Mouse (Mus musculus) heart, adult 18-20 months (tissue): ENCODE measurements around the gene Nmnat2. TPM values are rescaled to one million over a fixed set of nuclear protein-coding genes. Genes with fewer than 3 reads are reported as not detected.

ENCODE experiments used
- DNase-seq, 2 experiments: peaks; one replicate each; pipeline ENCODE4 v3.0.0; 2021 to 2022; ENCODE audit warnings: mixed read lengths in 1 of 2
- total RNA-seq, 2 experiments: library from RNA; stranded (reverse); gene quantifications; 2 replicates each; pipeline ENCODE4 v1.2.3; 2021

Gene Nmnat2
- total RNA-seq, 2 experiments from 2014 or later: 0.27 to 0.51 TPM

DNA sequence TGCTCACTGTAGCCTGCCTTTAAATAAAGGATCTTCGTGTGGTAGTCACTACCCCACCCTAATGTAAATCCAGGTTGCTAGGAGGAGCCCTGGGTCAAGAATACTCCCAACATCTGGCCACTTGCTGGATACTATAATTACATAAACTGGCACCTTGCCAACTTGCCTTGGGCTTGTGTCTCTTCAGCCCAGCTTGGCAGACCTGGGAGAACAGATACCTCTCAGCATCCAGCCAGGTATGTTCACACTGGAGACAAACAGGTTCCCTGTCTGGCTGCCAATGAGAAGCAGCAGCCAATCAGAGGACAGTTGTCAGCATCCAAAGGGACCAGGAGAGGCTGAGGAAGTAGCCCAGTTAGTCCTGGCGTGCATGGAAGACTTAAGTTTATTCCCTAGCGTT is 64.8 kb downstream of the Nmnat2 start:
- no peak for DNase-seq

DNA sequence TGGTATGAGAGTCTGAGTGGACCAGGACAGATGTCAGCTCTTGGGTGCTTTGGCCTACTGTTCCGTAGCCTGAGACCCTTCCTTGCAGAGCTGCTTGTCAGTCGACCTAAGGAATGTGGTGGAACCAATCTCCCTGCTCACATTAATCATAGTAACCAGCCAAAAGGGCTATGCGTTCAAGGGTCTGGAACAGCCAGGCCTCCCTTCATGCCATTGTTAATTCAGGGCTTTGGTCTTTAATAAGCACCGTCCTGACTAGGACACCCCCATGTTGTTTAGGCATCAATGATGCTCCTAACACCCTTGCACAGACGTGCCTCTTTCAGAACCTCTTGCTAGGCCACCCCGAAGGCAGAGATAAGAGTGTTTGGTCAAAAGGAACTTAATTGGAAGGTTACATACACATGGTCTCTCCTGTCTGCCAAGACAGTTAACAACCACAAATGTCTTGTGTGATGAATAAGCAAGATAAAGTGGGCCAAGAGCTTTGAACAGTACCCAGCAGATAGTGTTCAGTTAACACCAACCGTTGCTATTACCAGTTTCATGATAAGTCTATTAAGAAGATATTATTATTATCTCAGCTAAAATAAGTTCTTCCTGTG is 66.3 kb downstream of the Nmnat2 start:
- no peak for DNase-seq

- DNase-seq: no peak
These were observed 68.2 kb downstream of the Nmnat2 start for GRCm38 (mm10) chr1:153023018-153023417.

GRCm38 (mm10) chr1:153023875-153024274 is 69.1 kb downstream of the Nmnat2 start:
- no peak for DNase-seq

DNA sequence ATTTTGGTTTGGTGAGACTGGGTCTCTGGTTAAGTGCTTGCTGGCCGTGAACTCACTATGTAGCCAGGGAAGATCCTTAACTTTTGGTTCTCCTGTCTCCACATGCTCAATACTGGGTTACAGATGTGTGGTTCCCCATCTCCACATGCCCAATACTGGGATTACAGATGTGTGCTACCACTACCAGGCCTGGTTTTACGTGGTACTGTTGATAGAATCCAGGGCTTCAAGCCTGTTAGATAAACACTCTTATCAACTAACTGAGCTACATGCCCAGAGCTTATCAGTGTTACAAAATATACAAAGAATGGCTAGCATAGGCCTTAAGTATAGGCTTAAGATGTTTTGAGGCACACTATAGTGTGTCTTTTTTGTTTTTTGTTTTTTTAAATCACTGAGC is 69.7 kb downstream of the Nmnat2 start:
- no peak for DNase-seq

DNA sequence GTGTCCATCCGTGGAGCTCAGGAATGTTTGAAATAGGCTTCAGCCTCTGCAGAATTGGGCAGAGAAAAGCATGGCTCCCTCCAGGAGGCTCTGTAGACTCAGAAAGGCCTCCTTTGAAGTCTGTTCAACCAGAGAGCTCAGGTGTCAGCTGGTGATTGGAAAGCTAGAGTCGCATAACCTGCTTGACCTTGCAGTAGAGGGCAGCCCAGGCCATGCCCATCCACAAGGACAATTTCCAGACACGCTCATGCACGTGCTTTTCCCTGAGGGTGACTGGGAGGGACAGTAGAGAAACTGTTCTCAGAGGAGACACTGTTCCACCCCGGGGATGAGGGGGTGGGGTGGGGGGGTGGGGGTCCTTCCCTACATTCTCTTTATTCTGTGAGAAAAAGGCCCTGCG is 76.6 kb downstream of the Nmnat2 start:
- no peak for DNase-seq

- no peak for DNase-seq
These were observed 77.2 kb downstream of the Nmnat2 start for GRCm38 (mm10) chr1:153031954-153032353.

GRCm38 (mm10) chr1:153033145-153033908 is 78.5 kb downstream of the Nmnat2 start:
- no peak for DNase-seq

DNA sequence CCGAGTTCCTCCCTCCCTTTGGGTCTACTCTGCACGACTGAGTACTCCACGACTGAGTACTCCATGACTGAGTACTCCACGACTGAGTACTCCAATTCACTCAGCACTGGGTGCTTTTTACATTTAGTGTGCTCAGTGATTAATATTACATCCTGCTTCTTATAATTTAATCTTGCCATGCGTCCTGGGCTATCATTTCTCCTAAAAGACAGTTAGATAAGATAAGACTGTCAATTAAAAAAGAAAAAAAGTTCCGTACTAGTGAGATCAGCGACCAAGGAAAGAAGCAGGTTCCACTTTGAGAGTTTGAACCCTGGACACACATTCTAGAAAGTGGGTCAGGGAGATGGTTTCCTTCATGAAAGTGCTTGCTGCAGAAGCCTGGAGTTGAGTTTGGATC is 79.3 kb downstream of the Nmnat2 start:
- DNase-seq: no peak

GRCm38 (mm10) chr1:153035328-153035944 is 80.6 kb downstream of the Nmnat2 start:
- DNase-seq: peak in 1 of 2 experiments; percentile 72

DNA sequence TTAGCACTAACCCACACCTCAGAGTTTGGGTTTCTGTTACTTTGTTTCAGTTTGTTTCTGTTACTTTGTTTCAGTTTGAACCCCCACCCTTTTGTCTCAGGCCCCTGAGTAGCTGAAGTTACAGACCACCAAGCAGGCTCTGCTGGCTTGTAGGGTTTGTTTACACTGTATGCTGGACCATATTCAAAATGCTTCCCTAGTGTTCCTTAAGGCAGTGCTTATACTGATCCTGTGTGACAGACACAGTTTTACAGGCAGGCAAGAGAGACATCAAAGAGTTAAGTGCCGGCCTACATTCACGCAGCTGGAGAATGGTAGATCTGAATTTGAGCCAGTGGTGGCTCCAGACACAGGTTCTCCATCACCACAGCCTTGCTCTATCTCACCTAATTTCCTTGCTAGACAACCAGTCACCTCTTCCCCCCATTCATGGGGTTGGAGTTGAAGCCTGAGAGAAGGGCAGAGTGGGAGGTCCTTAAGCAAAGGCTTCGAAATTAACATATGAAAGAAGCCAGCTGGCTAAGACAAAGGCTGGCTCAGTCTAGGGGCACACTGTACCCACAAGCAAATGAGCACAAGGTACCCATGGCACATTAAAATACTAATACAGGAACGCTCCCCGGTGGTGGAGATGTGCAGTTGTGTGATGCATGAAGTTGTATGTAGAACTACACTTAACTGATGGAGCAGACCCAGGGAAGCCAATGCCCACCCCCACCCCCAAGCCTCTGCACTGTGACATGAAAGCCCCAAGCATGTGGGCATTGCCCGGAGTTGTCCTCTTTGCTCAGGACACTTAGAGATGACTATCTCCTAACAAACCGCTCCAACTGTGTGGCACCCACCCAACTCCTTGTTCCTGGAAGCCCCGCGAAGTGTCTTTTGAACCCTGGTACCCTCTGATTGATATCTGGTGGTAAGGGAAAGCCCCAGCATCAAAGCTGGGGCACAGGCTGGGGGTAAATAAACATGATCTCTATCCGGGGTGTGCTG is 82.9 kb downstream of the Nmnat2 start:
- DNase-seq: no peak

DNA sequence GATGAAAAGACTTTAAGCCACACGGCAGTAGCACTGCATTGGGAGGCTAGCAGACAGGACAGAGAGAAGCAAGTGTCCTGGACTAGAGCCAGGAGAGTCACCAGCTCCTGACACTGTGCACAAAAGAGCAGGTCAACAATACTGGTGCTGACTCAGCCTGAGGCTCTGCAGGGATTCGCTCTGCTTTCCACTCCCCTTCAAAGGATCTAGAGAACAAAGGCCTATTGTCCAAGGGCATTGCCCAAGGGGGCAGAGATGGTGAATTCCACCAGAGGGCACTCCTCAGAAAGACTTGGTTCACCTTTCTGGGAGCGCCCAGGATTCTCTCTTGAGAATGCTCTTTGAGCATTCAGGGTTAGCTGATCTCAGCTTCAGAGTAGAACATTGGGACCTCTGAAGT is 85.3 kb downstream of the Nmnat2 start:
- peak in 1 of 2 experiments; percentile 30 for DNase-seq

- DNase-seq: no peak
These were observed 86.3 kb downstream of the Nmnat2 start for GRCm38 (mm10) chr1:153041046-153041445.

- no peak for DNase-seq
These were observed 87.5 kb downstream of the Nmnat2 start for GRCm38 (mm10) chr1:153042318-153042717.

GRCm38 (mm10) chr1:153043332-153043731 is 88.5 kb downstream of the Nmnat2 start:
- no peak for DNase-seq

- no peak for DNase-seq
These were observed 90.6 kb downstream of the Nmnat2 start for GRCm38 (mm10) chr1:153045368-153045767.

- DNase-seq: peak; percentile 82 to 90
These were observed 93.5 kb downstream of the Nmnat2 start for GRCm38 (mm10) chr1:153048147-153048878.

DNA sequence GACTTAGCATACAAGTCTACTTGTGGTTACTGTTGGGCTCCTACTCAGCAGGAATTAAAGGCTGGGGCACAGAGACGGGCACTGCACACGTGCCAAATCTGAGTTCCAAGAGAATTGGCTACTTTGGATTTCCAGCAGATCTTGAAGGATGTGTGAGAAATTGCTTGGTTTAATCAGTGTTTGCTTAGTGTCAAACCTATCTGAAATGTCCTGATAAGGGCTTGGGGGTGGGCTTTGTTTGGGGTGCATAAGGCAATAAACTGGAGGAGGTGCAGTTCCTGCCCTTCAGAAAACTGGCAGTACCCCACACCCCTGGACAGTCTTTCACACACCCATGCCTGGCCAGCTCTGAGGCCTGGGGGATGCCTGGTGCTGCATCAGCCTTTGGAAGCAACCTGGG is 94.7 kb downstream of the Nmnat2 start:
- DNase-seq: no peak

DNA sequence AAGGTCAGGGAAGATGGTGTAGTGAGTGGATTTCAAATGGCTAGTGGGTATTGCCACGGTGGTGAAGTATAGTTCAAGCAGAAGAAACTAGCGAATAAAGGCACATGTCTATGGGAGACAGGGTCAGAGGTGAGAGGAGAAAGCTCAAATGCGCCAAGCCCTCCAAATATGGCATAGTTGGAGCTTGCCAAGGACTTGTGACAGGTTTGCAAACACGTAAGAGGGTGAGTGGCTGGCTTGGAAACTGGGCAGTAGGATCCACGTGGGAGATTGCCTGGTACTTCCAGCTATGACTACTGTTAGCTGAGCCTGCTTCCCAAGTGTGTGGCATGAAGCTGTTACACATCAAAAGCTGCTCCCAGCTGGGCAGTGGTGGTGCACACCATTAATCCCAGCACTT is 96.7 kb downstream of the Nmnat2 start:
- no peak for DNase-seq

DNA sequence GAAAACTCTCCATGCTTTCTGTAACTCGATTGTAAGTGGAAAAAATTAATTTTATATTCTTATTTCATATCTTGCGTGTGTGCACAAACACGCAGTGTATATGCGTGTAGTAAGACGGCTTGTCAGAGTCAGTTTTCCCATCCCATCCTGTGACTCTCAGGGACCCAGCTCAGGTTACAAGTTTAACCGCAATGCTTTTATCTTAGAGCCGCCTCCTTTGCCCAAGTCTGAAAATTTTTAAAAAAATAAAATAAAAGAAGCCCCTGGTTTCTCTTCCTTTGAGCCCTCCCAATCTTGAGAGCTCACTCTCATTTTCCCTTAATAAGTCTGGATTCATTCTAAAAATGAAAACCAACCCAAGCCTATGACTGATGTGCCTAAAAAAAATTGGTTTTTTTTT is 98.8 kb downstream of the Nmnat2 start:
- DNase-seq: no peak

DNA sequence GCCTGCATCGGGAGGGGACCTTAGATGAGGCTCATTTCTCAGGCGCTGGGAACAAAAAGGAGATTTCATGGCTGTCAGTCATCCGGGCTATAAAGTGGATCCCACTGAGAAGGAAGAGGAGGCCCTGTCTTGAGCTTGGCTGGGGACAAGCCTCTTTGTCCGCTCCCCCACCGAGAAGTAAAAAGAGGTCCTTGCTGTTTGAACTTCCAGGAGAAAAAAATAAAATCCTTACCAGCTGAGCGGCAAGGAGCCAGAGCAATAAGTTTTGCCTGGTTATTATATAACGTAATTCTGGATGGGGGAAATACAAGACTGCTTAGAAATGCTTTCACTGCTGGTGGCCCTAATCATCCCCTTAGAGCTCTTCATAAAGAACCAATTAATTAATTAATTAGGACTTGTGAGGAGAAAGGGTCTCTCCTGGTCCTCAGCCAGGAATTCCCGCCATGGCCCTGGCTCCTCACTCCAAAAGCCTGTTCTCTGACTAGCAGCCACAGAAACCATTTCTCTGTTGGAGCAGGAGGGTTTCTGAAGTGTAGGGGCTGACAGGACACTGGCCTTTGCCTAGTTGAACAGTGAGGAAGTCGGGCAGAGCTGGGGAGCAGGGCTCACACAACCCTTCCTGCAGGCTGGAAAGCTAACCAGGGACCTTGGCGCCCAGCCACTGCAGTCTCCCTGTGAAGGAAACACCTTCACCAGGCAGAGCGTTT is 99.5 kb downstream of the Nmnat2 start:
- DNase-seq: no peak
